Mouse (Mus musculus) ovary, adult 2 months (tissue): Measurements from ENCODE around the gene Plaa. TPM values are rescaled to one million over a fixed set of nuclear protein-coding genes. Genes with fewer than 3 reads are reported as not detected.

Experiments
- polyA plus RNA-seq: library from polyadenylated mRNA; depleted of rRNA; stranded (reverse); fragments of >200 nt; gene quantifications from 2 replicates; pipeline ENCODE4 v1.2.3, GENCODE M21; 2012; rRNA removed

The Plaa gene
- polyA plus RNA-seq = 127 and 137 TPM in 2 replicates

DNA sequence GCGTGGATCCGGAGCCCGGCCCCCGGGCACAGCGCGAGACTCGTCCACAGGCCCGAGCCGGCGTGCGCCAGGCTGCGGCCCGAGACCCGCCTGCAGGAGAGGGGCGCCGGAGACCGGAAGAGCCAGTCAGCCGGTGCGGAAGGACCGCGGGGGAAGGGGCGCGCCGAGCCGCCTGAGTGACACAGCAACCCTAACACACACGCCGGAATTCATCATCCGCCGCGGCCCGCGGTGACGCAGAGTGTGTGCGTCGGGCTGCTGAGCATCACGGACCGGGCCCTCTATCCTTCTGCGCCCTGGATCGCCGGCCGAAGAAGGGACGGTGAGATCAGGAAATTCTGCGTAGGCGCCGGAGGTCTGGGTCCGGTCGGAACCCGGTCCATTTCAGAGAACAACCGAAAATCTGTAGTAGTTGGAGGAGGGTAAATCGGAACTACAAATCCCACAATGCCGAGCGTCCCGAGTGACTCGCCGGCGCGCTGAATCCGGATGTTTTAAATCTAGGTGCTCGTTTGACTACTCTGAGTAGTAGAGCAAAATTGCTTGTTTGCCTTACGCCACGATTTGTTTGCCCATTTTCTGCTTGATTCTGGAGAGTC, at the start of gene Plaa:
Gene Plaa, minus strand, starts transcription at position 214 of the 599 bp plus-strand sequence.

GRCm38 (mm10) chr4:94649920-94650319, 46.9 kb upstream of the Plaa start, which contains the start of gene Lrrc19:
Lrrc19 (minus strand) TSS chr4:94650144.

DNA sequence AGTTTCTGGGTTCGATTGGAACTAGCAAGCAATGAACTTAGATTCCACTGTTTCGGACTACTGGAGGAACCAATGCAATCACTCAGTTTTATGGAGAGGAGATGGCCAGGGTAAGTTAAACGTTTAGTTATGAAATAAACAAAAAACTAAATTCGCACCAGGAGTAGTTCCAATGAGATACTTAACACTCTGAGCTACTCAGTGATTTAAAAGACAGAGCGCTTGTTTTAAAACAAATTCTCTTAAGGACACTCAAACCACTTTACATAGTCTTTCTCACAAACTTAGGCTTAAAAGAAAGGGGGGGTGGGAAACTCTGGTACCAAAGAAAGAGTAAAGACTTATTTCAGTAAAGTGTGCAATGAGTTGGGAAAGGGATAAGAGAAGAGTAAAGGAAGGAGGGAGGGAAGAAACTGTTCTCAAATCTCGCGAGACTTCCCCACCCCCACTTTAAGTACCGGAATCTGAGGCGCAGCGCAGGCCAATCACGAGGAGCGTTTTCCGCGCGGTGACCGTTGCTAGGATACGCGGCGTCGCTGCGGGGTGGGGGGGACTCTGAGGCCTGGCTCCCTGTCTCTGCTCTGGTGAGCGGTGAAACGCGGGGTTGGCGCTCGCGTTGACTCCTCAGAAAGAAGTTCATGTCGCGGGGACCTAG, 11.1 kb upstream of the Plaa start, which contains the start of gene Ift74:
Gene Ift74, plus strand, starts transcription at position 520 of the 655 bp plus-strand sequence.

DNA sequence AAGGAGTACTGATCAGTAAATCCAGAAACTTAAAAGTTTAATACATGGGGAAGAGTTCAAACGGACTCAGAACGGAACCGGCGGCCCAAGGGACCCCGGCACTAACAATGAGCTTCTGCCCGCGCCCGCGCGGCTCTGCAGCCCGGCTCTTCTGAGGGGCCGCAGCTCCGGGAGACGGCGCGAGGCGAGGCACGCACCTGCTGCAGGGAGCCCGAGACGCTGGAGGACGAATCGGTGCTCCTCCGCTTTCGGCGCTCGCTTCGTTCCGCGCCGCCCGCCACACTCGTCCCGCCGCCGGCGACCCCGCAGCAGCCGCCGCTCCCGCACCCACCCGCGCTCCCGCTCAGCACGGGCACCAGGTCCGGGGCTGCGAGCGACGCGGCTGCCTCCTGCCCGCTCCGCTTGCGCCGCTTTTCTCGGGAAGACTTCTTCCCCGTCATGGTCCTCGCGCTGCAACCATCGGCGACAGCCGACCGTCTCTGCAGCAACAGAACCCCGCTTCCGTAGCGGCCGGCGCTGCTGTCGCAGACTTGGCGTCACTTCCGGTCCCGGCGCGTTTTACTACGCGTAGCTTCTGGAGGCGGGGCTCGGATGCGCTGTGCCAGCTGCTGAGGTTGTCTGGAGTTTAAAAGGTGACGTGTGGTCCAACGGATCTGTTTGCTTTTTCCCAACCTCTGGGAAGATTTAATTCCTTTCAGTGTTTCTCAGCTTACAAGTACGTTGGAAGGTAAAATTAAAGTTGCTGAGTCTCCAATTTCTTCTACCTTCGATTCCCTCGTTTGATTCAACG, 46.6 kb downstream of the Plaa start, which contains the start of the genes Gm10306 and Caap1:
Gene Gm10306, plus strand, starts transcription at position 282 of the 790 bp plus-strand sequence.
Gene Caap1, minus strand, starts transcription at position 532 of the 790 bp plus-strand sequence.

Other genes with a start within 250 kb of the Plaa start
- not detected in 2 replicates for gene Gm10306, start 46.7 kb downstream of the Plaa start, polyA plus RNA-seq
- gene Caap1, start 46.4 kb downstream of the Plaa start, polyA plus RNA-seq = 9.2 and 9.6 TPM in 2 replicates
- 1.3 and 1.8 TPM in 2 replicates for gene Ift74, start 11.2 kb upstream of the Plaa start, polyA plus RNA-seq
- not detected in 2 replicates for gene Lrrc19, start 46.9 kb upstream of the Plaa start, polyA plus RNA-seq
- 6.2 and 10.0 TPM in 2 replicates for gene Tek, start 136.0 kb upstream of the Plaa start, polyA plus RNA-seq